Mouse (Mus musculus) CH12.LX (cell line): ENCODE measurements around the gene Tmppe. TPM values are rescaled to one million over a fixed set of nuclear protein-coding genes. Genes with fewer than 3 reads are reported as not detected.
"Not testable (repeated sequence)": the region's sequence is repeated elsewhere in the genome, so short reads cannot be mapped to it uniquely, and the experiment has no call there.

Source experiments
- DNase-seq: peaks from one replicate; pipeline ENCODE4 v3.0.0-alpha.2; 2013; ENCODE audit errors: extremely low read depth
- H3K27ac ChIP-seq: 2 replicates; pipeline ENCODE4 v1.5.1; 2012; ENCODE audit warnings: low read depth, mild to moderate bottlenecking, control low read depth, moderate library complexity; ENCODE audit not compliant: insufficient read depth
- H3K27me3 ChIP-seq: replicated peaks from 2 replicates; pipeline ENCODE3; 2012; ENCODE audit warnings: inconsistent platforms
- H3K36me3 ChIP-seq, 2 experiments: replicated peaks in 1 of 2; 2 replicates each; pipeline versions ENCODE3 to v1.6.1; 2012; ENCODE audit warnings: inconsistent platforms in 1 of 2, low read length in 1 of 2, mild to moderate bottlenecking in 1 of 2, mixed read lengths in 1 of 2, moderate library complexity in 1 of 2; ENCODE audit not compliant: control insufficient read depth in 1 of 2, insufficient read depth in 1 of 2
- H3K4me1 ChIP-seq, 2 experiments: 2 replicates each; pipeline ENCODE4 v1.6.1; 2012; ENCODE audit warnings: inconsistent platforms in 1 of 2, moderate library complexity in 1 of 2; ENCODE audit not compliant: insufficient read depth in 2 of 2, control insufficient read depth in 1 of 2
- H3K4me2 ChIP-seq: 2 replicates; pipeline ENCODE4 v1.6.1; 2012; ENCODE audit warnings: low read depth, mild to moderate bottlenecking, control low read depth; ENCODE audit not compliant: poor library complexity, insufficient read depth, severe bottlenecking
- H3K4me3 ChIP-seq, 3 experiments: fragments of 150-350 bp in 1 of 3; sonication (generic) in 1 of 3; replicated peaks in 1 of 3; 2 replicates each; pipeline versions ENCODE3 to v1.5.1; 2011 to 2012; ENCODE audit warnings: low read depth in 2 of 3, low read length in 2 of 3, mild to moderate bottlenecking in 2 of 3, moderate library complexity in 2 of 3, control low read depth in 1 of 3, improper control_type of control experiment in 1 of 3, inconsistent platforms in 1 of 3, mixed read lengths in 1 of 3; ENCODE audit not compliant: poor library complexity in 1 of 3
- H3K79me2 ChIP-seq: replicated peaks from 2 replicates; pipeline ENCODE4 v1.6.1; 2012; ENCODE audit warnings: mild to moderate bottlenecking, moderate library complexity; ENCODE audit not compliant: control insufficient read depth, poor library complexity, insufficient read depth, severe bottlenecking; ENCODE audit errors: extremely low read depth
- H3K9ac ChIP-seq: 2 replicates; pipeline ENCODE4 v1.6.1; 2012; ENCODE audit warnings: low read depth, mild to moderate bottlenecking, control low read depth, moderate library complexity; ENCODE audit not compliant: insufficient read depth
- H3K9me3 ChIP-seq: replicated peaks from 2 replicates; pipeline ENCODE3; 2012; ENCODE audit warnings: low read length, inconsistent platforms, mixed read lengths
- CHD1 ChIP-seq: IDR thresholded peaks from 2 replicates; pipeline ENCODE4 v1.6.1; 2012; ENCODE audit warnings: low read depth, low read length, improper control_type of control experiment, inconsistent platforms
- CHD2 ChIP-seq: IDR thresholded peaks from 2 replicates; pipeline ENCODE4 v1.6.1; 2011; ENCODE audit warnings: low read length, improper control_type of control experiment
- CTCF ChIP-seq, 2 experiments: IDR thresholded peaks in 1 of 2; conservative IDR thresholded peaks in 1 of 2; 2 replicates each; pipeline ENCODE4 v1.5.1; 2011 to 2012; ENCODE audit warnings: low read depth in 2 of 2, low read length in 2 of 2, improper control_type of control experiment in 1 of 2, inconsistent platforms in 1 of 2, mild to moderate bottlenecking in 1 of 2, moderate library complexity in 1 of 2
- ELF1 ChIP-seq: IDR thresholded peaks from 2 replicates; pipeline ENCODE4 v1.6.1; 2014; ENCODE audit warnings: low read depth, mild to moderate bottlenecking, inconsistent platforms, low read length, improper control_type of control experiment
- ETS1 ChIP-seq: conservative IDR thresholded peaks from 2 replicates; pipeline ENCODE4 v1.6.1; 2012; ENCODE audit warnings: low read depth, mild to moderate bottlenecking, inconsistent platforms, low read length, improper control_type of control experiment, moderate library complexity
- JUND ChIP-seq: conservative IDR thresholded peaks from 2 replicates; pipeline ENCODE4 v1.6.1; 2011; ENCODE audit warnings: low read depth, low read length, improper control_type of control experiment
- MAX ChIP-seq: IDR thresholded peaks from 2 replicates; pipeline ENCODE4 v1.6.1; 2011; ENCODE audit warnings: low read length, improper control_type of control experiment
- POLR2A ChIP-seq: IDR thresholded peaks from 2 replicates; pipeline ENCODE4 v1.6.1; 2011; ENCODE audit warnings: low read depth, mild to moderate bottlenecking, improper control_type of control experiment, low read length
- RAD21 ChIP-seq: IDR thresholded peaks from 2 replicates; pipeline ENCODE4 v1.6.1; 2011; ENCODE audit warnings: low read depth, mild to moderate bottlenecking, low read length, improper control_type of control experiment, moderate library complexity
- SIN3A ChIP-seq: IDR thresholded peaks from 2 replicates; pipeline ENCODE4 v1.6.1; 2012; ENCODE audit warnings: low read length, improper control_type of control experiment, inconsistent platforms
- SMC3 ChIP-seq: IDR thresholded peaks from 2 replicates; pipeline ENCODE4 v1.6.1; 2011; ENCODE audit warnings: low read depth, low read length, improper control_type of control experiment
- TBP ChIP-seq: conservative IDR thresholded peaks from 2 replicates; pipeline ENCODE4 v1.6.1; 2011; ENCODE audit warnings: low read depth, low read length, improper control_type of control experiment
- TCF12 ChIP-seq: IDR thresholded peaks from 2 replicates; pipeline ENCODE4 v1.6.1; 2014; ENCODE audit warnings: low read depth, mild to moderate bottlenecking, inconsistent platforms, low read length, improper control_type of control experiment
- ZMIZ1 ChIP-seq: IDR thresholded peaks from 2 replicates; pipeline ENCODE4 v1.6.1; 2012; ENCODE audit warnings: low read depth, mild to moderate bottlenecking, inconsistent platforms, low read length, improper control_type of control experiment
- dilution Hi-C: fragments of 300-500 bp; cut with MboI; formaldehyde crosslinking; loops from 2 replicates; pipeline ENCODE4 v1.14.3; 2020; ENCODE audit warnings: low sequenced_read_pairs; ENCODE audit not compliant: extremely low pct_unique_long_range_greater_than_20kb, extremely low pct_ligation_motif_present
- in situ Hi-C: fragments of 300-500 bp; cut with MboI; formaldehyde crosslinking; loops from 3 replicates; pipeline ENCODE4 v1.14.3; 2019; ENCODE audit warnings: low sequenced_read_pairs, low pct_ligation_motif_present, low pct_unique_long_range_greater_than_20kb, mixed read lengths
- polyA plus RNA-seq: library from polyadenylated mRNA; unstranded; fragments of >175 nt; gene quantifications from 2 replicates; pipeline ENCODE4 v1.2.1, GENCODE M21; 2012; ENCODE audit warnings: low read depth; ENCODE audit not compliant: insufficient read length
- total RNA-seq, 2 experiments: library from RNA; depleted of rRNA; stranded (reverse); fragments of 300-350 nt in 1 of 2; fragments of >200 nt in 1 of 2; gene quantifications; 2 replicates each; pipeline ENCODE4 v1.2.3; 2012 to 2014

The Tmppe gene
- total and polyA plus RNA-seq, 3 experiments: 3.2 to 8.2 (median 7.3) TPM

DNA sequence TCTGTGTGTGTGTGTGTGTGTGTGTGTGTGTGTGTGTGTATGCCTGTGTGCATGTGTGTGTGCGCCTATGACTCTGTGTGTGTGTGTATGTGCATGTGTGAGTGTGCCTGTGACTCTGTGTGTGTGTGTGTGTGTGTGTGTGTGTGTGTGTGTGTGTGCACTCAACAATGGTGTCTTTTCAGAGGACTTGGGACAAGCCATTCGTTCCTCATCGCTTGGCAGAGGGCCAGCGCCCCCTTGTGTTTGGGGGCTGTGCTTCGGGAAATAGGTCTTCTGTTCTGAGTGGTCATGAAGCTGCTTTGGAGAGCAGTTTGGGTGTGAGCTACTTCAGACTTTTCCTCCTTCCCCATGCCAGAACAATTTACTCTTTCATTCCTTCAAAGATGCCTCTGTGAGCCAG lies 29.2 kb upstream of the Tmppe start:
- peaks cover 21 to 34% of the 10 kb centered on the region in 2 experiments for H3K36me3 ChIP-seq
- in situ Hi-C loops, H3K27me3 ChIP-seq, H3K27ac ChIP-seq, H3K4me1 ChIP-seq, H3K79me2 ChIP-seq, H3K4me3 ChIP-seq, H3K4me2 ChIP-seq, dilution Hi-C loops, H3K9ac ChIP-seq, H3K9me3 ChIP-seq: not testable (repeated sequence)
- DNase-seq: peak; percentile 43
- TF ChIP-seq CTCF (conservative IDR thresholded peaks at IDR 0.05 in 1 of 2, IDR thresholded peaks at IDR 0.05 in 1 of 2; ENCODE audit: low read depth in 2 of 2, low read length in 2 of 2) (peak in 1 of 2 experiments; percentile 48; a peak in 2 of 4 replicates), SMC3 (peak; percentile 49), RAD21 (peak; percentile 27)

DNA sequence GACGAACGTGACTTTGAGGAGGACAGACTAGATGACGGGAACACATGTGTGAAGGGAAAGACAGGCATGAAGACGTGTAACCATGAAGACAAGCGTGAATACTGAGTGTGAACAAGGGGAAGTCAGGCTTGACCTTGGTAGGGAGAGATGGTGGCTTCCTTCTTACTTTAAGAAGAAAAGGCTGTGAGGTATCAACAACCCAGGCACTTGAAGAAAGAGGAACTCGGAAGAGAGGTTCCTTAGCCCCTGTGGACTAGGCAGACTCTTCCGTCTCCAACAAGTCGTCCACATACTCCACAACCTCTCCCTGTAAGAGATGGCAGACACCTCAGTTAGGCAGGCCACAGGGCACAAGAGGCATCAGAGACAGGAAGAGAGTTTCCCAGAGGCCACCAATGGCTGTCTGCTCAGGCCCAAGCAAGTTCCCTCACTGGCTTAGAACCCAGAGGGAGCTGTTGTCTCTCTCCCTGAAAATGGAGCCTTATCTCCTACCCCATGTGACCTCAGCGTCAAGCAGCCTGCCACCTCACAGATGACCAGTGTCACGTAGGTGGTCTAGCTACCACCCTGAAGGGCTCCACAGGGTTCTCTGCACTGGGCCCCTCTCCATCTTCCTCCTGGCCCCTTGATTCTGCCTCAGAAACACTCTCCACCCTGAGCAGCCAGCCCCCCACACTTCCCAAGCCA lies 25.5 kb upstream of the Tmppe start:
- Histone ChIP-seq H3K4me3 (no peak overlapping the region), H3K79me2 (no peaks in the 10 kb centered on the region), H3K9ac (no peak overlapping the region), H3K27me3 (no peaks in the 10 kb centered on the region), H3K36me3 (peaks cover 54 to 57% of the 10 kb centered on the region in 2 experiments)
- in situ Hi-C loops: no loop called here
- TF ChIP-seq SIN3A: no peak
- TF ChIP-seq CTCF (conservative IDR thresholded peaks at IDR 0.05 in 1 of 2, IDR thresholded peaks at IDR 0.05 in 1 of 2; ENCODE audit: low read depth in 2 of 2, low read length in 2 of 2): no peak
- TF ChIP-seq TBP: no peak
- no peak for TF ChIP-seq ZMIZ1
- no peak for TF ChIP-seq POLR2A
- no peak for TF ChIP-seq ETS1
- TF ChIP-seq ELF1: no peak
- no peak for TF ChIP-seq TCF12
- TF ChIP-seq SMC3: no peak
- TF ChIP-seq RAD21: no peak
- no peak for TF ChIP-seq CHD1
- TF ChIP-seq JUND: no peak
- TF ChIP-seq, all 38 proteins: peak for 0
- dilution Hi-C loops: no loop called here
- no peak for DNase-seq
- no peak overlapping the region for H3K4me2 ChIP-seq
- no peak overlapping the region for H3K27ac ChIP-seq
- H3K4me1 ChIP-seq: peaks cover 0 to 3% of the 10 kb centered on the region in 2 experiments; a peak in 2 of 4 replicates
- H3K9me3 ChIP-seq: no peaks in the 10 kb centered on the region

DNA sequence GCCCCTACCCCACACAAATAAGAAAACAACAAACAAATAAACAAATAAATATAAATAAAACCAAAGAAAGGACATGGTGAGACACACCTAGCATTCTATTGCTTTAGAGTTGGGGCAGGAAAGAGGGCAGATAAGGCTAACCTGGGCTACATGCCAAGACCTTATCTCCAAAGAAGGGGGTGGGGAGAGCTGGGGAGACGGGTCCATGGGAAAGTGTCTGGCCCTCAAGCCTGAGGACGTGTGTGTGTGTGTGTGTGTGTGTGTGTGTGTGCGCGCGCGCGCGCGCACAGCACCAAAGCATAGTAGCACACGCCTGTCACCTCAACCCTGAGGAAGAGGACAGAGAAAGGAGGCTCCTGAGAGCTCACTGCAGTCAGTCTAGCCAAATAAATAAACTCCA lies 23.7 kb upstream of the Tmppe start:
- in situ Hi-C loops: no loop called here
- dilution Hi-C loops: no loop called here
- Histone ChIP-seq H3K4me2 (no peak overlapping the region), H3K9me3 (no peaks in the 10 kb centered on the region), H3K4me1 (no peaks in the 10 kb centered on the region), H3K9ac (no peak overlapping the region), H3K27me3 (no peaks in the 10 kb centered on the region), H3K79me2 (no peaks in the 10 kb centered on the region), H3K4me3 (no peak overlapping the region), H3K36me3 (peaks cover 61 to 68% of the 10 kb centered on the region in 2 experiments), H3K27ac (no peak overlapping the region)
- TF ChIP-seq CHD2: no peak
- TF ChIP-seq MAX: no peak
- no peak for TF ChIP-seq CHD1
- no peak for DNase-seq
